Mouse (Mus musculus): ENCODE measurements at regions not wholly inside any gene's neighbourhood (a gene's known extent, or its start where the extent isn't known, plus 50 kb on each side); places are given as distances from the start of the nearest gene placed in this dataset.

GRCm38 (mm10) chr10:114083441-114083840, 718.7 kb downstream of the Trhde start:
- in situ Hi-C loops (cut with MboI, MseI), result no loop called here

- in situ Hi-C loops (cut with MboI, MseI), result no loop called here
These were observed 760.1 kb downstream of the Trhde start for GRCm38 (mm10) chr10:114041991-114042390.

GRCm38 (mm10) chr10:114013427-114013826, 788.7 kb downstream of the Trhde start:
- in situ Hi-C loops (cut with MboI, MseI), result no loop called here

GRCm38 (mm10) chr10:113985376-113985775, 816.7 kb downstream of the Trhde start:
- in situ Hi-C loops (cut with MboI, MseI), result no loop called here

- in situ Hi-C loops (cut with MboI, MseI), result no loop called here
These were observed 829.3 kb downstream of the Trhde start for GRCm38 (mm10) chr10:113972826-113973225.

- in situ Hi-C loops (cut with MboI, MseI), result no loop called here
These were observed 855.3 kb downstream of the Trhde start for GRCm38 (mm10) chr10:113946801-113947200.

GRCm38 (mm10) chr10:113939524-113939923, 862.6 kb downstream of the Trhde start:
- in situ Hi-C loops (cut with MboI, MseI), result no loop called here

GRCm38 (mm10) chr10:113930201-113930790, 871.8 kb downstream of the Trhde start:
- in situ Hi-C loops (cut with MboI, MseI), result no loop called here

- in situ Hi-C loops (cut with MboI, MseI), result no loop called here
These were observed 885.4 kb downstream of the Trhde start for GRCm38 (mm10) chr10:113916705-113917104.

GRCm38 (mm10) chr10:113902744-113903143, 899.4 kb downstream of the Trhde start:
- in situ Hi-C loops (cut with MboI, MseI), result loop anchor here (10.0 kb wide), 1 partner anchor 1182 kb away; no protein-coding TSS in a partner anchor

GRCm38 (mm10) chr10:113874419-113875161, 927.5 kb downstream of the Trhde start:
- in situ Hi-C loops (cut with MboI, MseI), result no loop called here

- in situ Hi-C loops (cut with MboI, MseI), result no loop called here
These were observed 895.8 kb upstream of the Atxn7l3b start for GRCm38 (mm10) chr10:113824596-113824995.
